Mouse (Mus musculus): ENCODE data around the gene Slc25a5.

Gene Slc25a5

DNA sequence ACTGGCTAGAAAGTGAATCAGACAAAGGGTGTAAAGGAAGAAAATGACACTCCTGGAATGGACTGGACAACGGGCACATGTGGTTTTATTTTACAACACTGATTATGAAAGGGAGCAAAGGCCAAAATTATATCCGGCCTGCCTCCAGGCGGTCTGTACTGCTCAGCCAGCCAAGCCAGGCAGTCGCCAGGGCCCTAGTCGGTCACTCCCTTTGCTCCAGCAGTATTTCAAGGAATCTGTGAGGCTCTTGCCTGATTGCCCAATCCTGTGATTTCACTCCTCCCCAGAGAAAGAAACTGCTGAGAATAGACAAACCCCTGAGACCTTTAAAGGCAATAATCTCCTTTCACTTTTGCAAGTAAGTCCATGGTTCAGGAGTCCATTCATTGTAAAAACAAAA, 8.7 kb downstream of the Slc25a5 start:
- no peak for DNase-seq

DNA sequence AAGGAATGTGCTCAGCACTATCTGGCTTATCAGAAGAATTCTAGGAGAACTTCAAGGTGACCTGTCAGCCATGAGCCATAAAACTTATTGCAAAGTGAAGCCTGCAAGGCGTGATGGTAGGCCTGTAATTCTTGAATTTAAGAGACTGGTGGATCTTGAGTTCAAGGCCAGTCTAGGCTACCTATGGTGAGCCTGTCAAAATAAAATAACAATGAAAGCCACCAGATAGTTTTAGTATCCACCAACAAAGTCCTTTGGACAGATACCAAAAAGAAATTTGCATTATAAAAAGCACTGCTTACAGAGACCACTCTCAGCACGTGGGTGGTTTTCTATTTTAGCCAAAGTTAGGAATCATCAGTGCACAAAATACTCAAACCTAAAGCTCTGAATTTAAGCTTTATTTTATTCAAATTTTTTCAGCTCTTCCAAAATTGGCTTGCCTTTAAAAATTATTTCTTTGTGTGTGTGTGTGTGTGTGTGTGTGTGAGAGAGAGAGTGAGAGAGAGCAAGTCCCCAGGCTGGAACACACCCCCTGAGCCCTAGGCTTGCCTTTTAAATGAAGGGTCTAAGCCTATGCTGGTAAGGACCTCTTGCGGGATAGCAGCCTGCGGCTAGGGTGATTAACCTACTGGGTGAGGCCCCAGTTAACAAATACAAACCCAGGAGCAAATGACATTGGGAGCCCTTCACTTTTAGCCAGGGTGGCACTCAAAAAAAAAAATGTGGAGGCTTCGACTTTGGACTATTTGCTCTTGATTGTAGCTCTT, 10.2 kb downstream of the Slc25a5 start:
- DNase-seq = no peak

DNA sequence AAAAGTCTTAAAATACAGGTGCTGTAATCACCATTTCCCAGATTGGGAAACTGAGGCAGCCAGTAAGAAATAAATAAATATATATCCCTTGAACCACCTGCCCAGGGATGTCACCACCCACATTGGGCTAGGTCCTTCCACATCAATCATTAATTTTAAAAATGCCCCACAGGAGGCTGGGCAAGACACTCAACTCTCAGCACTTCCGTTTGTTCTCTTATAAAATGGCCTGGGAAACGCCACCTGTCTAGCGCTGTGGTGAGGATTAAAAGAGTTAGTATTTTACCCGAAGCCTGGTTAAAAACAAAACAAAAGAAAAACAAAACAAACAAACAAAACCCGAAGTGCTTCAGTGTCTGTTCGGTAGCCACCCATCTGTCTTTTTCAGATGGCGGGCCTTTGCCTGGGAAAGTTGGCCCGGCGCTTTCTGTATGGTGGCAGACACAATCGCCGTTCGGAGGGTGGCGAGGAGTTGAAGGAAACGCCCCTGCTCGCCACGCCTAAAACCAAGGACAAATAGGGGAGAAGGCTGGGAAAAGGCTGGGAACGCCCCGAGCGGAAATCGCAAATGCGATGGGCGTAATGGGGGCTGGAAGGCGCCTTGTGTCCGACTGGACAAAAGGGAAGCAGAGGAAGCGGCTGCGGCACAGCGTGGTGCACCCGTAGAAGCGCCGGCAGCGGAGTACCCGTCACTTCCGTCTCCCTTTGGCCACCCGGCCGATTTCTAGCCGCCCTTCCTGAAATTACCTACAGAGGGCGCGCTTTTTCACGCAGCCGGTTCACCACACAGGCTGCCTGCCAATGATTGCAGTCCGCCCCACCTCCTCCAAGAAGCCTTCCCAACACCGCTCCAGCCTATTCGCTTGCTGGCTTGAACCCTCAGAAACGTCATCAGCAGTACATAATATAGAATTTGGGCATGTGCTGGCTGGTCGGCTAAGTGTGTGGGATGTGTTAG, 12.2 kb downstream of the Slc25a5 start:
- peak; percentile 87 for DNase-seq

DNA sequence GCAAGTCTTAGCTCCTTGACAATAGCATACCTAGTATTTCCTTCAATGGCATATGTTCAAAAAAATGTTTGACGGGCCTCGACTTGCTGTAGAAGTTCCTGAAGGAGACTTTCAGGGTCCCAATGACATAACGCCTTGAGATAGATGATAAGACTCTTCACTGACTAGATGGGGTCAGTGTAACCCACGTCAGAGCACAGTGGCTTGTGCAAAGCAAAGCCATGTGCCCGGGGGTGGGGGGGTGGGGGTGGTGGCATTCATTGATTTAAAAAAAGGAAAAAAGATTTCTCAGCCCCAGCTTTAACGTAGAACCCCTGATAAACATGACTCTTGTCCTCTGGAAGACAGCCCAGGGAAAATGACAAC, 12.8 kb downstream of the Slc25a5 start:
- DNase-seq = no peak

DNA sequence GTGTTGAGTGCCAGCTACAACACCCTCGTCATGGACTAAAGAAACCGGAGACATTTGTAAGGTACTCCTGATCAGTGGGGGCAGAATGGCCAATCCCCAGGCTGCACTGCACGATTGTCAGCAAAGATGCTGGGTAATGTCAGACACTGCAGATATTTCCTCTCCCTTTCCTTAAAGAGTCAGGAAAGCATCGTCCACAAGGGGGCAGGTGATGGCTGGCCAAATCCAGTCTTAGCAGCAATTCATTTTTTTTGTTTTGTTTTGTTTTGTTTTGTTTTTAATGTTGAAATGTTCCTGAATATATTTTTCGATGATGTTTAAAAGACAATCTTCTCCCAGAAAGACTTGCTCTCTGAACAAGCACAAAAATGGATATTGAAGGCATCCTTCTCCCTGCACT, 15.9 kb downstream of the Slc25a5 start:
- peak; percentile 25 for DNase-seq

DNA sequence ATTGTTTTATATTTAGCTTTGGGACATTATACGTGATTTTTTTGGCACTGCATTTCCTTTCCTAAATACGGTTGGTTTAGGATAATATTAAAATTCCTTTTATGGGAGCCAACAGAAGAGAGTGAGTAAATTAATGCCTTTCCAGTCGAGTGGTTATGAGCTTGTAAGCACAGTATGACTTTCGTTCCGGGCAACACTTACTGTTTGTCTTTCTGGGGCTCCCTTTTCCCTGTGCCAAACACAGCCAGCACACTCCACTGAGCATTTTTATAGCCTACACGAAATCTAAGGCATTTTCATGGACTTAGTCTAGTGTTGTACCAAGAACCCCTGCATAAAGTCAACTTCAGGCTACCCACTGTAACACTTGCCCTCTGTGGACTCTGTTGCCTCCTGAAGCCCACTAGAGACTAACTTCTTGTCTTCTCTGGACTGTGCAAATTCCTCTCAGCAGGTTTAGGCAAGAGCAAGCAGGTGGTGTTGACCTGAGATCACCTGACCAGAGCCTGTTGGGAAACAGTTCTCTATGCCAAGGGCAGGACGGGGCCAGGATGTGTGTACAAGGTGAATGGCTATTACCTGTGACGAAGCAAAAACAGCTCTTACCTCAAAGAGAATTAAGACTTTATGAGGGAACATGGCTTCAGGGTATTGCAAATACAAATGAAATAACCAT, 18.8 kb downstream of the Slc25a5 start:
- DNase-seq = no peak

DNA sequence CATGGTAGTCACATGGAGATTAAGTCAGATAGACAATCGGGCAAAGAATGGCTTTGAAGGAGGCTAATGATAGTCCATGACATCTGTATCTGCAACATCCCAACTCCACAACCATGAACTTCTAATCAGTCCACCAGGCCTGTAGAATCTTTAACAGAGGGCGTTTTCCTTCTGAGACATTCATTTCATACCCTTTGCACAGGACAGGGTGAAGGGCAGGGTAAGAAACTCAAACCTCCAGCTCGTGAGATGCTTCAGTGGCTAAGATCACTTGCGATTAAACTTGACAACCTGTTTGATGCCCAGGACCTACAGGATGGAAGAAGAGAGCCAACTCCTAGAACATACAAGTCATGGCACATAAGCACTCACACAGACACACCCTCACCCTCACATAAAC, 19.6 kb downstream of the Slc25a5 start:
- DNase-seq = no peak

DNA sequence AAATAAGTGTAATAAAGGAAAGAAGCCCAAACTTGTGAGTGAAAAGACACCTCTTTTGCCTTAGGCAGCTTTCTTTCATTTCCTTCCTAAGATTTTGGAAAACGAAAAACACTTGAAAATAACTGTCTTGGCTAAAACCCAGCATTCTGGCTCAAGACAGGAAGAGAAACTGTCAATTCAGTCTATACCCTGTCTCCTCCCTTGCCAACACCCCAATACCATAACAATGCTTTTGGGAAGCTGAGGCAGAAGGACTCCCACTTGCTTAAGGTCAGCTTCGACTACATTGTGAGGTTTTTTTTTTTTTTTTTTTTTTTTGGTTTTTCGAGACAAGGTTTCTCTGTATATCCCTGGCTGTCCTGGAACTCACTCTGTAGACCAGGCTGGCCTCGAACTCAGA, 20.0 kb downstream of the Slc25a5 start:
- no peak for DNase-seq

DNA sequence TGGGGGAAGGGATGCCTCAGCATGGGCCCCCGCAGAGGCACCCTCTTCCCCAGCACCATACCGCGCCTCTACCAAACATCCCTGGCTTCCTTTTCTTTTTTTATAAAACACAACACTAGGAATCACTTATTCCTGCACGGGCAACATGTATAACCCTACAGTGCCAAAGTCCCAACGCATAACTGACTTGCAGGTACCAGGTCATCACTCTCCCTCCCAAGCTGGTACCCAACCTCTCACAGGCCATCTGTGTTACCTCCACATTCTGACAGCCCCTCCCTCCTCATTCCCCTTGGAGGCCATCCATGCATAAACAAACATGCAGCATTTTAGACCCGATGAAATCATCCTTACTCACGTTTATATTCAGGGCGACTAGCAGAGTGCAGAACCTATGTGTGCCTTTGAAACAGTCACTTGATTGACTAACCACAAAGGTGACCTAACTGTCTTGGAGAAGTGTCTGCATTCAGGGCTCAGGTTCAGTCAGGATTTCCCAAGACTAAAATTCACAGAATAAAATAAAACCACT, 21.0 kb downstream of the Slc25a5 start:
- no peak for DNase-seq

DNA sequence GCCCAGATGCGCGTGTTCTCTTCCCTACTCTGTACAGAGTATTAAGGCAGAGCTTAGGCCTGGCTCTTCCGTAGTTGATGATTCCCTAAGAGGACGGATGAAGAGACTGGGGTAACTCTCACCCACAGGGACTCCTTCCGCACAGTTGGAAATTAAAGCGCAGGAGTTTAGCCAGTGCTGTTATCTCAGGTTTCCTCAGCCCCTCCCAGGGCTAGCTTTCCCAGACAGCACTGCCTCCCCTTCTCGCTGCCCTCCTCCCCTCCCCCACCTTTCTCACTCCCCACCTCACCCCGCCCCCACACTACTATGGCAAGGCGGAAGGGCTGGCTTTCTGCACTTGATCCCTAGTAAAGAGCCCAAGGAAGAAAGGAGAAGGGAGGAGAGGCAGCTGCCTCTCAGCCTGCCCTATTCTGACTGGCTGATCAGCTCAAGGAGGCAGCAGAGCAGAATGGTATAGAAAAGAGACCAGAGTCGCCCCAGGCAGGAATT, 21.5 kb downstream of the Slc25a5 start:
- DNase-seq = no peak

DNA sequence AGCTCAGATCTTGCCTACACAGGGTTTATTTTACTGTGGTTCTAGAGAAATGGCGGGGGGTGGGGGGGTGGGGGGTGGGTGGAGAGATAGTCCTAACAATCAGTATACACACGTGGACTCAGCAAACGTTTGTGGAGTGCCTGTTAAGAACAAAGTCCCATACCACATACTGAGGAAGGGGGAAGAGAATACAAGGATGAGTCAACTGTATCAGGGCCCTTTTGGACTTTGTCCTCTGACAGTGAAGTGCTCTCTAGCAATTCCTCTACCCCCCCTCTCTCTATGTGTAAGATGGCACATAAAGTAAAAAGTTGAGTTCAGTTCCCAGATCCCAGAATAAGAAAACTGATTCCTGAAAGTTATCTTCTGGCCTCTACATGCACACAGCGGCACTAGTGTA, 24.1 kb downstream of the Slc25a5 start:
- no peak for DNase-seq

DNA sequence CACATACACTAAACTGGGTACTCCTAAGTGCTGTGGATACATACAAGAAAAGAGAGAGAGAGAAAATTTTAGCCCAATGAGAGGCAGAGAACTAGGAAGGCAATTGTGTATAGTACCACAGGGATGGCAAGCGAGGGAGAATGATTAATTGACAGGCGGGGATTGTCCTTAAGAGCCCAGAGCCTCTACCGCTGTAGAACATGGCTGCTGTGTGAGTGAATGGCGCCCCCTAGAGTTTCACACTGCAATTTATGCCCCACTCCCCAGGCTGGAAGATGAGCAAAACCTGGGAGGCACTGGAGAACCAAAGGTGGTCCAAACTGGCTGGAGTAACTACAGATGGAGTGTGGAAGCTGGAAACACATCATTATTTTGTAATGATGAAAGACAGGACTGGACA, 24.8 kb downstream of the Slc25a5 start:
- peak; percentile 49 for DNase-seq

DNA sequence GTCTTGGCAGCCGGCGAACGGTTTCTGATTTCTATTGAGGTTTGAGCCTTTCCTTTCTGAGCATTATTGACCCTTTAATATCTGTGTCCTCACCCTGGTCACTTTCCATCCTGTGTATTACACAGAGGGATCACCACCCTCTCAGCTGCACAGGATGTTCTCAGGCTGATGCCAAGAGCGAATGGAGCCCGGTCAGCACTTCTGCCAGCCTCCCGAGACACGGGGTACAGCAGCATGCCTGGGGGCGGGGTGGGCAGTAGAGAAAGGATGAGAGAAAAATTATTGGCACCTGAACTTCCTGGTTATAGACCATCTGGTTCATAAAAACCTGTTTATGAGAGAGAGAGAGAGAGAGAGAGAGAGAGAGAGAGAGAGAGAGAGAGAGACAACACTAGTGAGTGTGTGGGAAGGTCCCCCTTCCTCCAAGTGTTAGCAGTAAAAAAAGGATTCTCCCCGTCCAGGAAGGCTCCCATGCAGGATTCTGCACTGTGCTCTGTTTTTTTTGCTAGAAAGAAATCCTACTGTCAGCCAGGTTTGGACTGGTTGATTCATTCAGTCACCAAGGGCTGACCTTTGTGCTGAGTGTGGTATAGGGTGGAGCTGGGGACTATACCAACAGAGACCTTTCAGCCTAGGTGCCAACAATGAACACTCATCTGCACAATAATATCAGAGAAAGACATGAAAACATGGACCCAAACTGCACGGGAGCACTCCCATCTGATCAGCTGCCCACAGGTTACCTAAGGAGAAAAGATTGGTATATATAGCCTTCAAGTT, 28.7 kb downstream of the Slc25a5 start:
- no peak for DNase-seq

DNA sequence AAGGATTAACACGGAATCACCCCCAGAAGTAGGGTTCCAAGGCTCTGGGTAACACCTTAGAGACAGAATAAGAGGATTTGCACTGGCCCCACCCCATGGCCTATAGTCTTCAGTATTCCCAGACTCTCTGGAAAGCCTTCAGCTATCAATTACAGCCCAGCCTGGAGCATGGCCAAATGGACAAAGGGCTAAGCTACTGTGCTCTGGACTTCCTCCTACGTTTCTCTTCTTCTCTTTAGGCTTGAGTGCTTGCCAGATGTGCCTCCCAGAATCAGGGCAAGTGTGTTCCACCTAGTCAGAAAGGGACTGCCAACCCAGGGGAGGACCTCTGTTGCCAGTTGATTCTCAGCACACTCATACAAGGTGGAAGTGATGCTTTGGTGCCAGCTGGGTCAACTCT, 29.6 kb downstream of the Slc25a5 start:
- DNase-seq = no peak

DNA sequence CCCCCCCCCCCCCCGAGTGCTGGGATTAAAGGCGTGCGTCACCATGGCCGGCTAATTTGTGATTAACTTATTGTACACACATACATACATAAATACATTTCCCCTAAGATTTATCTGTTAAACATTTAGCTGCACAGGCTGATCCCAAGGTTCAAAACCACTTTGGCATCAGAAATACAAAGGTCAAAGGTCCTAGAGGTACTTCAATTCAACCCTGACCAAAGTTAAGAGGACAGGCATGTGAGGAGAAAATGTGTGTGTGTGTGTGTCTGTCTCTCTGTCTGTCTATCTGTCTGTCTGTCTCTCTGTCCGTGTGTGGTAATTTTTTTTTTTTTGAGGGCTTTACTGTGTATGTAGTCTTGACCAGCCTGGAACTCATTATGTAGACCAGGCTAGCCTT, 31.4 kb downstream of the Slc25a5 start:
- DNase-seq = no peak

DNA sequence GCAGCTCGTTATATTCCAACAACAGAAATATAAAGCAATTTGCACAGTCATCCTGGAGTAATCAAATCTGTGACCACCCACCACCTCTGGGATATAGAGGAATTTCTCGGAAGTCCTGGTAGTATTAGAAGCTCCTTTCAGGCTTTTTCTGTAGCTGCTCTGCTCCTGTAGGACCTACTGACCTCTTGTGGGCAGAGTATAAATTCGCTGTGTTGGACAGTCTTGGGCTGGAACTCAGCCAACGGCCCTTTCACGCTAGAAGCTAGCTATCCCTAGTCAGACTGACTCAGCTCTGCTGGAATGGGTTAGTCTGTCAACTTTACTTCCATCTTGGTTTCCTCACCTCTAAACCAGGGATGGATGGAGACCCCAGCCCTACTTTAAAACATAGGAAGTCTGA, 34.8 kb downstream of the Slc25a5 start:
- no peak for DNase-seq

DNA sequence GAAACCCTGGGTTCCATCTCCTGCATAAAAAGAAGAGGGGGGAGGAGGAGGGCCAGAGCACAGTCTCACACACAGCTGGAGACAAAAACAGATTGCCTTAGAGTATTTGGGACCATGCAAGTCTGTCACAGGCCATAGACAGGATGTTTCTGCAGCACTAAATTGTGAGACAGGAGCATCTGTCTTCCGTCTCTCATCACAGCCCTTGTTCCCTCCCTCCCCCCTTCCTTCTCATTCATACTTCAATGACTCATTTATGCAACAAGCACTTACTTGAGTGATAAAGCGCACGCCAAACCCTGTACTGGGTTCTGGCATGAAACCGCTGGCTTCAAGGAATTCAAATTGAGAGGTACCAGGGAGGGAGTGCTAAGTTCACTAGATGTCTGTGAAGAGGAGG, 36.2 kb downstream of the Slc25a5 start:
- DNase-seq = no peak

DNA sequence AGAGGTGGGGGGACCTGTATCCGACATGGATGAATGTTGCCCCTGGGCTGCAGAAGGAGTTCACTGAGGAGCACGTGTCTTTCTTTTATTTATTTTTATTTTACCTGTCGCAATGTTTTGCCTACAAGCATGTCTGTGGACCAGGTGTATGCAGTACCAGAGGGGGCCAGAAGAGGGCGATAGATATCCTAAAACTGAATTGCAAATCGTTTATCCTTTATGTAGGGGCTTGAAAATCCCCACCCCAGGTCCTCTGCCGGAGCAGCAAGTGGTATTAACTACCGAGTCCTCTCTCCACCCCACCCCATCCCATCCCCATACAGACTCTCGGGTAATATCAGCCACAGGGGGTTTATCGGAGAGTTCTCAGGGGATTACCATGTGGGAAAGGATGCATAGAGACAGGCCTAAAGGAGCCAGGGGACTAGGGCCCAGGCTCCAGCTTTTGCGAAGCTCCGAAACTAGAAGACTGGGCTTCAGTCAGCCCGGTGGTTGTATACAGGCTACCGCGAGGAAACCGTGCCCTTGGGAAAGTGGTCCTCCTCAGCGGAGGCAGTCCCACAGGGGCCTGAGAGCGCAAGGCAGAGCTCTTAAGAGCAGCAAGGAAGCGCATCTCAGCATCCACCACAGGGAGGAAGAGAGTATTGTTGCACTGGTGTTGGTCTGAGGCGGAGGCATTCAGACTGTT, 38.1 kb downstream of the Slc25a5 start:
- peak; percentile 73 for DNase-seq

DNA sequence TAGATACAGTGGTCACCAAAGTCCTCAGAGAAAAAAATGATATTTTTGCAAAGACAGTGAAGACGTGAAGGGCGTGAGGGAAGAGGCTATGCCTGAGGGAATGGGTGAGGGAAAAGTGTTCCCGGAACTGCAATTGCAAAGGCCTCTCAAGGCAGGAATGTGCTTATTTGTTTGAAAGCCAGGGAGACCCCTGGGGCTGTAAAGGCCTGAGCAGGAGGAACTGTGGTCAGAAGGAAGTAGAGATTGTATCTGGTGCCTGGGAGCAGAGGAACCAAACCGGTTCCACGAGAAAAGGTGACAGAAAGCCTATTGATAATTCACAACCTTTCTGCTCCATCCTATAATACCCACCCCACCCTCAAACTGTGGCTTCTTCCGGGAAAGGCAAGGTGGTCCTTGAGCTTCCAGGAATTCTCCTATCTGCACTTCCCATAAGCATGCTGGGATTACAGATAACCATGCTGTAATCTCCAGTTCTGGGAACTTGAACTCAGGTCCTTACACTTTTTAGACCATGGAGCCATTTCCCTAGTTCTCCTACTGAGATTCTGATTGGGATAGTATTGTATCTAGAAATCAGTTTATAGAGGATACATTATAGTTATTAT, 41.7 kb downstream of the Slc25a5 start:
- DNase-seq = no peak

DNA sequence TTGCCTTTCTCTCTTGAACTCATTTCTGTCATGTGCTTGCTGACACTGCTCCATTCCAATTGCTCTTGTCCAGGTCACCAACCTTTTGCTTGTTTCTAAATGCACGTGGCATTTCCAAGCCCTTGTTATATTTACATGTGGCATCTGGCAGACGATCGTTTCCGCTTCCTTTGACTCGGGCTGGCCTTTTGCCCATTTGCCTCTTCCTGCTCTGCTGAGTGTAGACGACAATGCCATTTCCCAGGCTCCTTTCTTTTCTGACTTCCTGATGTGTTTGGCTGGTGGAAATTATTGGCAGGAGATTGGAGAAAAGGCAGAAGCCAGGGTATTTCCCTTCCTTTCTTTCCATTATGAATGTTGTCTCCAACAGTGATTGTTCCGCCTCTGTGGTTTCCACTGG, 43.9 kb downstream of the Slc25a5 start:
- no peak for DNase-seq

DNA sequence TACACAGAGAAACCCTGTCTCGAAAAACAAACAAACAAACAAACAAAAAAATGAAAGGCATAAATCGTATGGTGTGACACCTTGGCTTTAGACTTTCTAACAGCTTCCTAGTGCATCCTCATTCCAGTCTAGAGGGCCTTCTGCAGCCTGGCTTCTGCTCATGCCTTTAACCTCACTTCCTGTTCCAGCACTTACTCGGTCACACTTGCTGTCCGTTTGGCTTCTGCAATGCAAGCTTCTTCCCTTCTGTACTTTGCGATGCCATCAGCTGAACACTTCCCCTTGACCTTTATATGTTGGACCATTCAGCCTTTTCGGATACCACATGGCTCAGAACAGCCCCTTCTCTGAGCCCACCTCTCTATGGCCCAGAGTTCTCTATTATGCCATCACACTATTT, 46.2 kb downstream of the Slc25a5 start:
- no peak for DNase-seq
